Mouse (Mus musculus) testis, adult 2 months (tissue): ENCODE measurements around the gene Grm8.

Source experiments
- CTCF ChIP-seq: fragments of 200-500 bp; IDR thresholded peaks from 2 replicates; pipeline ENCODE4 v1.5.1; 2012; ENCODE audit warnings: low read depth, mild to moderate bottlenecking, inconsistent platforms, low read length, moderate library complexity; ENCODE audit not compliant: control insufficient read depth, insufficient read depth, insufficient replicate concordance
- POLR2A ChIP-seq: fragments of 200-500 bp; IDR thresholded peaks from 2 replicates; pipeline ENCODE4 v1.6.1; 2012; ENCODE audit warnings: low read depth, mild to moderate bottlenecking, inconsistent platforms, low read length, moderate library complexity; ENCODE audit not compliant: control insufficient read depth

- TF ChIP-seq POLR2A (no peak), CTCF (no peak)
Measured at GRCm38 (mm10) chr6:27982598-27982997, 152.4 kb downstream of the Grm8 start.
